11 mouse cellular contexts compared by ENCODE assay signal in the genomic region with DNA sequence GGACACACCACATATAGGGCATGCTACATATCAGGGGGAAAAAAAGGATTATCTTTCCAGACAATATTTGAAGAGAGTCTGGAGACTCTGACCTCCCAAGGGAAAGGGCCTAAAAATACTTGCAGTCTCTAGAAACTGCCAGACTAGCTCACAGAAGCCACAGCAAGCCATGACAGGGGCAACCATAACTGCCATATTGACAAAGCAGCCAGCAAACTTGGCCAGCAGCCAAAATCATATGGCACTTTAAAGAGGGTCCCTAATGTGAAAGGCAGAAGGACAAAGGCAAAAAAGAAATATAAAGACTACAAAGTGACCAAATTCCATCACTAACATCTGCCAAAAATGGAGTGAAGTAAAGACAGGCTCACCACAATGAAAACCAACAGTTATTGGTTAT.
"Had no signal": no experiment of that assay in that cellular context is flagged by ENCODE, and none has a peak within 500 bp of the region (broad histone marks: within the 10 kb centered on the region; RNA-seq: fewer than 3 reads in every experiment).

No protein-coding gene starts in this region.

- H3K4me3 ChIP-seq: layer of hippocampus, adult 2 months; limb, embryonic 10.5 days; liver, embryonic 15.5 days had no signal

- DNase-seq: kidney, postnatal 10 days; kidney, postnatal 4 days; lung, adult 2 months; lung, postnatal 36 days; thymus, postnatal 4 days had no signal

- H3K9me3 ChIP-seq: limb, embryonic 10.5 days; liver, embryonic 15.5 days had no signal

- H3K27ac ChIP-seq: layer of hippocampus, adult 2 months; limb, embryonic 10.5 days; liver, embryonic 15.5 days; stomach, postnatal 0 days had no signal

- H3K9ac ChIP-seq: liver, embryonic 15.5 days had no signal

- ATAC-seq: midbrain, embryonic 16.5 days had no signal

- H3K36me3 ChIP-seq: limb, embryonic 10.5 days; liver, embryonic 15.5 days had no signal

- H3K4me2 ChIP-seq: liver, embryonic 11.5 days; liver, embryonic 15.5 days had no signal

- H3K27me3 ChIP-seq: liver, embryonic 15.5 days had no signal

- H3K4me1 ChIP-seq: limb, embryonic 10.5 days; liver, embryonic 15.5 days had no signal
